Mouse (Mus musculus) MEL (cell line): Measurements from ENCODE around the gene Atp8a1. TPM values are rescaled to one million over a fixed set of nuclear protein-coding genes. Genes with fewer than 3 reads are reported as not detected.

Experiments used
- DNase-seq: peaks from one replicate; pipeline ENCODE4 v3.0.0; 2011; ENCODE audit warnings: low read depth, low spot score
- H3K27ac ChIP-seq: 2 replicates; pipeline ENCODE4 v1.5.1; 2012; ENCODE audit warnings: low read depth, mild to moderate bottlenecking, control low read depth, low read length, moderate library complexity; ENCODE audit not compliant: control insufficient read depth
- H3K27me3 ChIP-seq, 2 experiments: fragments of 150-350 bp in 1 of 2; sonication (generic) in 1 of 2; 2 replicates each; pipeline ENCODE4 v1.6.1; 2012; ENCODE audit warnings: low read length in 2 of 2, mild to moderate bottlenecking in 2 of 2, improper control_type of control experiment in 1 of 2, moderate library complexity in 1 of 2; ENCODE audit not compliant: insufficient read depth in 2 of 2, control insufficient read depth in 1 of 2
- H3K36me3 ChIP-seq, 2 experiments: 2 replicates each; pipeline ENCODE4 v1.6.1; 2012 to 2014; ENCODE audit warnings: low read length in 2 of 2, improper control_type of control experiment in 1 of 2, inconsistent platforms in 1 of 2, mild to moderate bottlenecking in 1 of 2; ENCODE audit not compliant: insufficient read depth in 2 of 2, control insufficient read depth in 1 of 2
- H3K4me1 ChIP-seq, 2 experiments: fragments of 150-350 bp in 1 of 2; sonication (generic) in 1 of 2; 2 replicates each; pipeline ENCODE4 v1.6.1; 2012; ENCODE audit warnings: low read length in 2 of 2, improper control_type of control experiment in 1 of 2, mild to moderate bottlenecking in 1 of 2; ENCODE audit not compliant: insufficient read depth in 2 of 2, control insufficient read depth in 1 of 2
- H3K4me3 ChIP-seq, 2 experiments: fragments of 150-350 bp in 1 of 2; sonication (generic) in 1 of 2; 2 replicates each; pipeline ENCODE4 v1.5.1; 2012; ENCODE audit warnings: low read depth in 2 of 2, low read length in 2 of 2, mild to moderate bottlenecking in 2 of 2, moderate library complexity in 2 of 2, control low read depth in 1 of 2, improper control_type of control experiment in 1 of 2; ENCODE audit not compliant: control insufficient read depth in 1 of 2, insufficient read depth in 1 of 2
- H3K79me2 ChIP-seq: 2 replicates; pipeline ENCODE4 v1.6.1; 2012; ENCODE audit warnings: mild to moderate bottlenecking, low read length, moderate library complexity; ENCODE audit not compliant: control insufficient read depth, poor library complexity, insufficient read depth
- H3K9ac ChIP-seq: 2 replicates; pipeline ENCODE4 v1.6.1; 2012; ENCODE audit warnings: low read depth, mild to moderate bottlenecking, control low read depth, low read length, moderate library complexity; ENCODE audit not compliant: control insufficient read depth, poor library complexity, severe bottlenecking
- H3K9me3 ChIP-seq: fragments of 150-350 bp; sonication (generic); replicated peaks from 2 replicates; pipeline ENCODE4 v1.6.1; 2012; ENCODE audit warnings: mild to moderate bottlenecking, low read length, improper control_type of control experiment, moderate library complexity; ENCODE audit not compliant: insufficient read depth
- BHLHE40 ChIP-seq: IDR thresholded peaks from 2 replicates; pipeline ENCODE4 v1.6.1; 2012; ENCODE audit warnings: low read depth, mild to moderate bottlenecking, inconsistent platforms, low read length, improper control_type of control experiment, borderline replicate concordance
- CTCF ChIP-seq, 3 experiments: IDR thresholded peaks in 2 of 3; conservative IDR thresholded peaks in 1 of 3; 2 replicates each; pipeline ENCODE4 v1.5.1; 2011 to 2012; ENCODE audit warnings: low read length in 3 of 3, low read depth in 2 of 3, mild to moderate bottlenecking in 2 of 3, improper control_type of control experiment in 1 of 3, inconsistent platforms in 1 of 3, mixed read lengths in 1 of 3, moderate library complexity in 1 of 3; ENCODE audit not compliant: control insufficient read depth in 1 of 3, insufficient read depth in 1 of 3, poor library complexity in 1 of 3, severe bottlenecking in 1 of 3
- ELF1 ChIP-seq: IDR thresholded peaks from 2 replicates; pipeline ENCODE4 v1.6.1; 2014; ENCODE audit warnings: low read depth, mild to moderate bottlenecking, inconsistent platforms, low read length, improper control_type of control experiment, moderate library complexity
- EP300 ChIP-seq, 2 experiments: IDR thresholded peaks; 2 replicates each; pipeline ENCODE4 v1.6.1; 2011; ENCODE audit warnings: improper control_type of control experiment in 2 of 2, low read length in 2 of 2, low read depth in 1 of 2, mild to moderate bottlenecking in 1 of 2
- ETS1 ChIP-seq: IDR thresholded peaks from 2 replicates; pipeline ENCODE4 v1.6.1; 2012; ENCODE audit warnings: low read depth, mild to moderate bottlenecking, inconsistent platforms, low read length, improper control_type of control experiment, moderate library complexity
- GABPA ChIP-seq: IDR thresholded peaks from 2 replicates; pipeline ENCODE4 v1.6.1; 2012; ENCODE audit warnings: low read depth, mild to moderate bottlenecking, inconsistent platforms, low read length, improper control_type of control experiment, moderate library complexity
- GATA1 ChIP-seq: IDR thresholded peaks from 2 replicates; pipeline ENCODE4 v1.6.1; 2011; ENCODE audit warnings: low read depth, low read length, improper control_type of control experiment
- KAT2A ChIP-seq: conservative IDR thresholded peaks from 2 replicates; pipeline ENCODE4 v1.6.1; 2012; ENCODE audit warnings: low read depth, low read length, improper control_type of control experiment, inconsistent platforms
- MAX ChIP-seq: IDR thresholded peaks from 2 replicates; pipeline ENCODE4 v1.6.1; 2011; ENCODE audit warnings: low read length, improper control_type of control experiment
- MEF2A ChIP-seq: IDR thresholded peaks from 2 replicates; pipeline ENCODE4 v1.6.1; 2014; ENCODE audit warnings: low read depth, mild to moderate bottlenecking, inconsistent platforms, low read length, improper control_type of control experiment; ENCODE audit not compliant: poor library complexity, insufficient replicate concordance, severe bottlenecking; ENCODE audit errors: extremely low read depth
- MYB ChIP-seq: IDR thresholded peaks from 2 replicates; pipeline ENCODE4 v1.6.1; 2011; ENCODE audit warnings: mild to moderate bottlenecking, low read depth, low read length, improper control_type of control experiment
- NELFE ChIP-seq: IDR thresholded peaks from 2 replicates; pipeline ENCODE4 v1.6.1; 2011; ENCODE audit warnings: low read depth, low read length, improper control_type of control experiment
- NRF1 ChIP-seq: IDR thresholded peaks from 2 replicates; pipeline ENCODE4 v1.6.1; 2014; ENCODE audit warnings: low read depth, mild to moderate bottlenecking, inconsistent platforms, low read length, improper control_type of control experiment, moderate library complexity; ENCODE audit not compliant: poor library complexity, insufficient read depth, severe bottlenecking
- POLR2A ChIP-seq, 2 experiments: IDR thresholded peaks; 2 replicates each; pipeline ENCODE4 v1.6.1; 2011 to 2012; ENCODE audit warnings: low read length in 2 of 2, mild to moderate bottlenecking in 2 of 2, control low read depth in 1 of 2, improper control_type of control experiment in 1 of 2, low read depth in 1 of 2, moderate library complexity in 1 of 2; ENCODE audit not compliant: control insufficient read depth in 1 of 2, insufficient read depth in 1 of 2, poor library complexity in 1 of 2
- POLR2AphosphoS2 ChIP-seq: IDR thresholded peaks from 2 replicates; pipeline ENCODE4 v1.6.1; 2011; ENCODE audit warnings: low read length, improper control_type of control experiment
- POLR2AphosphoS5 ChIP-seq: IDR thresholded peaks from 2 replicates; pipeline ENCODE4 v1.6.1; 2012; ENCODE audit warnings: low read depth, borderline replicate concordance, mild to moderate bottlenecking, inconsistent platforms, low read length, moderate library complexity, mixed read lengths
- SMC3 ChIP-seq: IDR thresholded peaks from 2 replicates; pipeline ENCODE4 v1.6.1; 2011; ENCODE audit warnings: low read depth, low read length, improper control_type of control experiment
- TCF12 ChIP-seq: IDR thresholded peaks from 2 replicates; pipeline ENCODE4 v1.6.1; 2014; ENCODE audit warnings: low read depth, mild to moderate bottlenecking, inconsistent platforms, low read length, improper control_type of control experiment, moderate library complexity
- UBTF ChIP-seq: IDR thresholded peaks from 2 replicates; pipeline ENCODE4 v1.6.1; 2012; ENCODE audit warnings: low read depth, mild to moderate bottlenecking, inconsistent platforms, low read length, improper control_type of control experiment, moderate library complexity, borderline replicate concordance; ENCODE audit not compliant: insufficient read depth
- USF1 ChIP-seq: IDR thresholded peaks from 2 replicates; pipeline ENCODE4 v1.6.1; 2014; ENCODE audit warnings: low read depth, mild to moderate bottlenecking, inconsistent platforms, low read length, improper control_type of control experiment, moderate library complexity
- USF2 ChIP-seq, 2 experiments: IDR thresholded peaks; 2 replicates each; pipeline ENCODE4 v1.6.1; 2011 to 2012; ENCODE audit warnings: improper control_type of control experiment in 2 of 2, low read length in 2 of 2, borderline replicate concordance in 1 of 2, inconsistent platforms in 1 of 2, low read depth in 1 of 2, mild to moderate bottlenecking in 1 of 2; ENCODE audit not compliant: insufficient read depth in 1 of 2
- ZMIZ1 ChIP-seq: IDR thresholded peaks from 2 replicates; pipeline ENCODE4 v1.6.1; 2012; ENCODE audit warnings: low read depth, mild to moderate bottlenecking, inconsistent platforms, low read length, improper control_type of control experiment, moderate library complexity
- ZNF384 ChIP-seq: IDR thresholded peaks from 2 replicates; pipeline ENCODE4 v1.6.1; 2012; ENCODE audit warnings: low read depth, mild to moderate bottlenecking, inconsistent platforms, low read length, improper control_type of control experiment
- polyA plus RNA-seq, 2 experiments: library from polyadenylated mRNA; stranded (reverse) in 1 of 2; unstranded in 1 of 2; fragments of >175 nt in 1 of 2; fragments of >200 nt in 1 of 2; gene quantifications; 2 replicates each; pipeline versions ENCODE4 v1.2.1 to v1.2.4; 2012; ENCODE audit warnings: low replicate concordance in 2 of 2, low read depth in 1 of 2; ENCODE audit not compliant: insufficient read length in 2 of 2, insufficient read depth in 1 of 2, missing spikeins in 1 of 2
- total RNA-seq: library from RNA; depleted of rRNA; stranded (reverse); fragments of 300-350 nt; gene quantifications from 2 replicates; pipeline ENCODE4 v1.2.3, GENCODE M21; 2012

Atp8a1 gene
- total and polyA plus RNA-seq, 3 experiments, result 18.2 to 22.1 TPM; not detected in 1

DNA sequence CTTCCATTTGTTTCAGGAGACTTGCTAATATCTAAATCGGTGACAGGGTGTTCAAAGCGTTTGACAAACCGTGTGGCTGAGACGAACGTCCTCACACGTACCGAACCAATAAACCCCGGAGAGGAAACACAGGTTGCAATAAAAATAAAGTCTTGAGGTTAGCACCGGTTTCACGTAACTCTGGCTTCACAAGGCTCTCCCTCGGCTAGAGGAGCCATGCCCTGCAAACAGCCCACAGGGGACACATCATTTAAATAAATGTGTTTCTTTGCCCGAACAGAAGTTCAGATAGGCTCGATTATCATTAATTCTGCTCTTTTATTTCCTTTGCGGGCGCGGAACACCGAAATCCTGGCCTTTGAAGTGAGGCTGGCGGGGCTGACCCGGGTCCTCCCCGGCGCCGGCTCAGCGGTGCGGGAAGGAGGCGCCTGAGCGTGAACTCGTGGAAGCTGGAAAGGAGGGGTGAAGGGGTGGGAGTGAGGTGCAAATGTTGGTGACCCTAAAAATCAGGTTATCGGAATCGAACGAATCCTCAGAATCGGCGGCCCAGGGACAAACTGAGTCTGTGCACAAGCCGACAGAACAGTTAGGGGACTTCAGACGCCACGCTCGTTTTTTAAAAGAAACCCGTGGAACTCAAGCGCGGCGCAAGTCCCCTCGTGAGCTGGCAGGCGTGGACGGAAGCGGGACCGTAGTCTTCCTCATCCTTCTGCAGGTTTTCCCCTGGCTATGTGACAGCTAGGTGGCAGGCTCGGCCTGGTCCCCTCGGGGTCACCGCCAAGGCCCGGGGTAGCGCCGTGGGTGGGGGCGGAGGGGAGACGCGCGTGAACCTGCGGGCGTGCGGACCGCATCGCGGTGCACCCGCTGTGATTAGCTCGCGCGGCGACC, 240.1 kb downstream of the Atp8a1 start:
- DNase-seq, result no peak
- Histone ChIP-seq H3K27me3 (no peaks in the 10 kb centered on the region), H3K9ac (no peak overlapping the region), H3K36me3 (no peaks in the 10 kb centered on the region), H3K4me3 (no peak overlapping the region), H3K4me1 (no peaks in the 10 kb centered on the region), H3K9me3 (no peaks in the 10 kb centered on the region), H3K27ac (no peak overlapping the region), H3K79me2 (no peaks in the 10 kb centered on the region)
- TF ChIP-seq NELFE, result no peak
- TF ChIP-seq KAT2A, result no peak
- no peak for TF ChIP-seq ETS1
- TF ChIP-seq MEF2A, result no peak
- no peak for TF ChIP-seq MAX
- TF ChIP-seq UBTF, result no peak
- no peak for TF ChIP-seq MYB
- no peak for TF ChIP-seq ZMIZ1
- TF ChIP-seq ELF1, result no peak
- TF ChIP-seq ZNF384, result no peak
- no peak for TF ChIP-seq GABPA
- no peak for TF ChIP-seq USF1

DNA sequence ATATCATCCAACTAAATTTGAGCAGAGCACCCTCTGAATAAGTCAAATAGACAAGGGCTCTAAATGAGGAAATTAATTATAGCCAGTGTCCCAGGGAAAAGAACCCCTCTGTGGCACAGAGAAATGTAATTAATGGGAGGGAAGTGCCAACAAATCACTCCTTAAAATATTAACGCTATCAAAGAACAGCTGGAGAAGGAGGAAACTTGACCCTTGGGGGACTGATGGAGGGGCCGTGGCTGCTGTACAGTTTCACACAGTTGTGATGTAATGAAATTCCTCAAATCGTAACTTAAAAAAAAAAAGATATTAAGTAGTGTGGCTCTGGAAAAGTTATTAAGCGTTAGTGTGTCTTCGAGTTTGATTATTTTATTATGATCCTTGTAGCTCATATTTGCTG, 241.3 kb downstream of the Atp8a1 start:
- DNase-seq, result no peak
- Histone ChIP-seq H3K9me3 (no peaks in the 10 kb centered on the region), H3K4me1 (no peaks in the 10 kb centered on the region), H3K36me3 (no peaks in the 10 kb centered on the region), H3K4me3 (no peak overlapping the region), H3K79me2 (no peaks in the 10 kb centered on the region), H3K27me3 (no peaks in the 10 kb centered on the region), H3K9ac (no peak overlapping the region), H3K27ac (no peak overlapping the region)
- TF ChIP-seq BHLHE40, result no peak
- TF ChIP-seq NELFE, result no peak

DNA sequence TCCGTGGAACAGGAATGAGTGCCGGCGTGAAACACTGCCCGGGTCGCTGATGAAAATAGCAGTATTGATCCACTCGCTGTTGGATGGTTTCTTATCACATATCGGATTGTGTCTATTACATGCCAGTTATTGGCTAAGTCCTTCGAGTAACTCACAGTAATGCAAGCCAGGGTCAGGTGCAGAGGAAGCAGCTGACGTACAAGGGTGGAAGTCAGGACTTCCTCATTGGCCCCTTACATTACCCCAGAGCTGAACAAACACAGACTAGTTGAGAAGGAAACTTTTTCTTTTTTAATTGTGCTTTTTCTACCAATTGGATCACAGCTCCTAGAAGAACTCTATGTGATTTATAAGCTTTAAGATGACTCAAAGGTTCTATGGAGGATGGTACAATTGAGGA, 247.3 kb downstream of the Atp8a1 start:
- Histone ChIP-seq H3K79me2 (no peaks in the 10 kb centered on the region), H3K9me3 (no peaks in the 10 kb centered on the region), H3K36me3 (no peaks in the 10 kb centered on the region), H3K4me3 (no peak overlapping the region), H3K27ac (no peak overlapping the region)
- TF ChIP-seq KAT2A (no peak), POLR2AphosphoS2 (no peak), ZNF384 (no peak), SMC3 (no peak), USF2 (IDR thresholded peaks at IDR 0.05; ENCODE audit: borderline replicate concordance in 1 of 2, insufficient read depth in 1 of 2, low read depth in 1 of 2, low read length in 2 of 2) (no peak), POLR2AphosphoS5 (no peak), GABPA (no peak), UBTF (no peak), POLR2A (IDR thresholded peaks at IDR 0.05; ENCODE audit: control insufficient read depth in 1 of 2, insufficient read depth in 1 of 2, low read depth in 1 of 2, low read length in 2 of 2, poor library complexity in 1 of 2) (no peak), NELFE (no peak), EP300 (IDR thresholded peaks at IDR 0.05; ENCODE audit: low read depth in 1 of 2, low read length in 2 of 2) (no peak), TCF12 (no peak), CTCF (IDR thresholded peaks at IDR 0.05 in 2 of 3, conservative IDR thresholded peaks at IDR 0.05 in 1 of 3; ENCODE audit: control insufficient read depth in 1 of 3, insufficient read depth in 1 of 3, low read depth in 2 of 3, low read length in 3 of 3, poor library complexity in 1 of 3, severe bottlenecking in 1 of 3) (no peak), GATA1 (no peak), NRF1 (no peak), ETS1 (no peak)
- TF ChIP-seq, all 39 proteins: peak for 0
- H3K4me1 ChIP-seq, result no peaks in the 10 kb centered on the region
- no peak overlapping the region for H3K9ac ChIP-seq
- no peaks in the 10 kb centered on the region; a peak in 1 of 4 replicates for H3K27me3 ChIP-seq
- no peak for DNase-seq
